9 mouse cellular contexts compared by ENCODE assay signal in the genomic region with DNA sequence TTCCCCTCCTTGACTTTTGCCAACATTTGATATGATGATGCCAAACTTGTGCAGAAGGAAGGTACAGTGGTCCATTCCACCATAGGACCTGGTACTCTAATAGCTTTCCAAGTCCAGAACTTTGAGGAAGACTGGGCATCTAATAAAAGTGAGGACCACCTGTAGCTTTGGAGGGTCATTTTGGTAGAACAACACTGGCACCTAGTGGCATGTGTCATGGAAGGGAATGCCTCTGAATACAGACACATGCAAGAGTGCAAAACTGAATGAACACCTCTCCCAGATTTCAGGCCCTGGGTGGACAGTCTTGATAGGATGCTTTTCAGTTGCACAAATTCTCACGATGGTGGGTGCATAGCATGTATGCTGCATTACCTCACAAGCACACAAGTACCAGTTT.
DNase-seq lines count a peak whose midpoint lies in the region; ATAC-seq and TF ChIP-seq lines count a peak whose summit lies in the region.
"Had no signal": no experiment of that assay in that cellular context is flagged by ENCODE, and none has a peak within 500 bp of the region (broad histone marks: within the 10 kb centered on the region; RNA-seq: fewer than 3 reads in every experiment).

No protein-coding gene starts in this region.

- H3K27me3 ChIP-seq in liver, postnatal 0 days (ENCODE audit: insufficient read depth, low read length): no peaks in the 10 kb centered on the region
- H3K27me3 ChIP-seq in liver, embryonic 12.5 days (replicated peaks): no peaks in the 10 kb centered on the region

- no peak overlapping the region for H3K9ac ChIP-seq in liver, postnatal 0 days (replicated peaks)
- no peak overlapping the region for H3K9ac ChIP-seq in liver, embryonic 12.5 days

- no peak overlapping the region for H3K27ac ChIP-seq in gastrocnemius, adult 2 months
- H3K27ac ChIP-seq in liver, postnatal 0 days (ENCODE audit: low read depth): no peak overlapping the region
- H3K27ac ChIP-seq in liver, embryonic 12.5 days: no peak overlapping the region

- intact Hi-C loops in gastrocnemius, adult 2 months (cut with DNase I): loop anchor here (5.0 to 10.0 kb wide), 2 partner anchors 356 to 676 kb away; a partner anchor contains a TSS
- intact Hi-C loops in gastrocnemius, postnatal 36 days (cut with DNase I): loop anchor here (5.0 to 10.0 kb wide), 2 partner anchors 356 to 676 kb away; a partner anchor contains a TSS

- no peak for ATAC-seq in liver, postnatal 0 days
- ATAC-seq in liver, embryonic 12.5 days: no peak

- H3K36me3 ChIP-seq in liver, postnatal 0 days (replicated peaks; ENCODE audit: insufficient read depth, low read length): no peaks in the 10 kb centered on the region
- no peaks in the 10 kb centered on the region for H3K36me3 ChIP-seq in liver, embryonic 12.5 days

- no peaks in the 10 kb centered on the region for H3K9me3 ChIP-seq in liver, postnatal 0 days (ENCODE audit: low read length)
- no peaks in the 10 kb centered on the region for H3K9me3 ChIP-seq in liver, embryonic 12.5 days (replicated peaks)

- 65% methylated on average over 1 of the region's 1 CpGs for whole genome bisulfite sequencing in liver, postnatal 0 days (ENCODE audit: insufficient replicate concordance)
- WGBS in liver, embryonic 12.5 days (ENCODE audit: insufficient replicate concordance): 42% methylated on average over 1 of the region's 1 CpGs

- H3K4me2 ChIP-seq in liver, postnatal 0 days (ENCODE audit: low read depth, low read length): no peak overlapping the region
- H3K4me2 ChIP-seq in liver, embryonic 12.5 days: no peak overlapping the region

- no peak overlapping the region for H3K4me3 ChIP-seq in gastrocnemius, adult 2 months
- H3K4me3 ChIP-seq in liver, postnatal 0 days (ENCODE audit: low read depth, low read length): no peak overlapping the region
- no peak overlapping the region for H3K4me3 ChIP-seq in liver, embryonic 12.5 days

- no peak for DNase-seq in gastrocnemius, adult 2 months
- no peak for DNase-seq in gastrocnemius, postnatal 36 days
- DNase-seq in liver, postnatal 0 days: no peak
- DNase-seq in brain, adult 2 months (ENCODE audit: low read depth, low spot score): peak; percentile 31
- DNase-seq in kidney, postnatal 36 days: peak; percentile 25 to 52
- no peak for DNase-seq in ovary, postnatal 10 days (ENCODE audit: low spot score)
- no peak for DNase-seq in urinary bladder, postnatal 14 days (ENCODE audit: low spot score)
- DNase-seq: right cerebral cortex, postnatal 25 days had no signal

- H3K4me1 ChIP-seq in liver, postnatal 0 days (ENCODE audit: insufficient read depth): no peaks in the 10 kb centered on the region
- no peaks in the 10 kb centered on the region for H3K4me1 ChIP-seq in liver, embryonic 12.5 days

- TF ChIP-seq CTCF in gastrocnemius, adult 2 months (IDR thresholded peaks at IDR 0.05): peak; percentile 56
- peak; percentile 28; the same call in 1 of the 2 replicates for TF ChIP-seq CTCF in liver, postnatal 0 days (IDR thresholded peaks at IDR 0.05; ENCODE audit: low read depth)

- no peak for TF ChIP-seq EP300 in liver, postnatal 0 days (IDR thresholded peaks at IDR 0.05; ENCODE audit: low read depth)

Comparison
In these comparisons a context has a peak if more than half of its experiments do, and no peak if none do; other contexts are left out.
1. DNase-seq: peak in brain, adult 2 months (single experiment) and kidney, postnatal 36 days (2 of 2); none in gastrocnemius, adult 2 months (single experiment), gastrocnemius, postnatal 36 days (0 of 2), liver, postnatal 0 days (single experiment), ovary, postnatal 10 days (single experiment) and urinary bladder, postnatal 14 days (single experiment).